Mouse (Mus musculus): ENCODE measurements around the gene Akap8l. TPM values are rescaled to one million over a fixed set of nuclear protein-coding genes. Genes with fewer than 3 reads are reported as not detected.

The Akap8l gene
- total and polyA plus RNA-seq, 3 experiments: 50.3 to 55.1 (median 51.2) TPM

DNA sequence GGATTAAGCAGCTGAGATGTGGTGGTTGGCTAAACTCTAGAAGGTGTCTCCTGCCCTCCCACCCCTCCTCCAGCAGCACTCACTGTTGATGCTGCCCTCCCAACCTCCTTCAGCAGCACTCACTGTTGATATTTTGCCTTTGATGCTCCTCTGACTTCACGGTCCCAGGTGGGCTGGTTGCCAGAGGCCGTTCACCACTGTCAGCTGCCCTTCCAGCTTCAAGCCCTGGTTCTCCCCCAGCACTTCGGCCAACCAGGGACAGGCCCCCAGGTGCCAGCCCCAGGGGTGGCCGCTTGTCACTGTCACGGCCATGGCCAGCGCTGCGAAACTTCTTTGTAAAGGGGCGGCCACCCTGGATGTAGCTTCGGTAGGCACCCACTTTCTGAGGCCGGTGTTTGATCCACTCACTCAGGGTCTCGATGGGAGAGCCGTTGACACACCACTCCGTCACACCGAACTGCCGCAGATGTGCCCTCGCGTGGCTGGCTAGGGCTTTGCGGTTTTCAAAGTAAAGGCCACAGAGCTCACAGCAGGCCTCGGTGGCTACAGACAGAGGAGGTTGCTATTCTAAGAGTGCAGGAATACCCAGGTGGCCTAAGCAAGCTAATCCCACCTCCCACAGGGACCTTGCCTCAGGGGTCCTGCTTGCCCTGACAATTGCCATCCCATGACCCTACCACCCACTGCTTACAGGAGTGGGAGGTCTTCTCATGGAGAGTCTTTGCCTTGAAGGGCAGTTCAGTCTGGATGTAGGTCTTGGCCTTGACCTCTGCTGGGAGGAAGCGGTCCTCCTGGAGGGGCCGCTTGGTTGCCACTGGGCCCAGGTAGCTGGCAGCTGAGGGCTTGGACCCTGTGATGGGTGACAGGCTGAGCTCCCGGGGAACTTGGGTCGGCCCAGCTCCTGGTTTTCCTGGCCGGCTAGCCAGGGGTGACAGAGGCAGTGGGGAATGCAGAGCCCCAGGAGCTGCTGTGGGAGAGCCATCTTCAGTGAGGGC is 6.7 kb upstream of the Akap8l start:
- Histone ChIP-seq H3K27me3 (ENCODE audit: control insufficient read depth, insufficient read depth, low read length) (no peaks in the 10 kb centered on the region), H3K79me2 (replicated peaks; ENCODE audit: control insufficient read depth, insufficient read depth, low read length) (peaks cover 2% of the 10 kb centered on the region; the same call in 1 of the 2 replicates), H3K27ac (no peak overlapping the region), H3K9ac (ENCODE audit: low read depth, low read length) (no peak overlapping the region), H3K36me3 (ENCODE audit: control insufficient read depth, insufficient read depth, low read length) (no peaks in the 10 kb centered on the region; the same call in 1 of the 2 replicates), H3K4me3 (no peak overlapping the region), H3K4me1 (ENCODE audit: control insufficient read depth, insufficient read depth, low read length) (no peaks in the 10 kb centered on the region)
- WGBS: 87% methylated on average over 24 of the region's 24 CpGs
- no peak for DNase-seq
- intact Hi-C loops (cut with DNase I): no loop called here
- TF ChIP-seq POLR2A (IDR thresholded peaks at IDR 0.05; ENCODE audit: insufficient read depth, low read depth, low read length) (no peak), CTCF (IDR thresholded peaks at IDR 0.05) (no peak), EP300 (IDR thresholded peaks at IDR 0.05; ENCODE audit: insufficient read depth, low read depth, low read length) (no peak)

DNA sequence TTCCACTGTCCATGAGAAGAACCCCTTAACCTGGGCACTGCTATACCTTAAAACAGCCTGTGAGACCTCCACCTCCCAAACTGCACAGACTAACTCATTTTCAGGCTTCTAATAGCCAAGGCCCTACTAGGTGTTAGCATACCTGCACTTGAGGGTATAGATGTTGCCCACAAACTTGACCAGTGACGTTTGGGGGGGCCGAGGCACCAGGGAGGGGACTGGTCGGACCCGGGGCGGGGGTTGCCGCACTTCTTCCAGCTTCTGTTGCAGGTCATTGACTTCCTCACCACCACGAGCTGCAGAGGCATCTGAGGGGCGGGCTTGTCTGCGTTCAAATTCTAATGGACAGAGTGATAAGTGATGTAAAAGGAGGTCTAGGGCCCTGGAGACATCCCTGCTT is 5.9 kb upstream of the Akap8l start:
- Histone ChIP-seq H3K27me3 (ENCODE audit: control insufficient read depth, insufficient read depth, low read length) (no peaks in the 10 kb centered on the region), H3K79me2 (replicated peaks; ENCODE audit: control insufficient read depth, insufficient read depth, low read length) (no peaks in the 10 kb centered on the region), H3K9ac (ENCODE audit: low read depth, low read length) (no peak overlapping the region), H3K36me3 (ENCODE audit: control insufficient read depth, insufficient read depth, low read length) (no peaks in the 10 kb centered on the region; the same call in 1 of the 2 replicates), H3K4me3 (no peak overlapping the region), H3K27ac (no peak overlapping the region), H3K4me1 (ENCODE audit: control insufficient read depth, insufficient read depth, low read length) (no peaks in the 10 kb centered on the region)
- 86% methylated on average over 9 of the region's 9 CpGs for WGBS
- TF ChIP-seq EP300 (IDR thresholded peaks at IDR 0.05; ENCODE audit: insufficient read depth, low read depth, low read length) (no peak), CTCF (IDR thresholded peaks at IDR 0.05) (no peak)
- intact Hi-C loops (cut with DNase I): no loop called here
- no peak for DNase-seq

DNA sequence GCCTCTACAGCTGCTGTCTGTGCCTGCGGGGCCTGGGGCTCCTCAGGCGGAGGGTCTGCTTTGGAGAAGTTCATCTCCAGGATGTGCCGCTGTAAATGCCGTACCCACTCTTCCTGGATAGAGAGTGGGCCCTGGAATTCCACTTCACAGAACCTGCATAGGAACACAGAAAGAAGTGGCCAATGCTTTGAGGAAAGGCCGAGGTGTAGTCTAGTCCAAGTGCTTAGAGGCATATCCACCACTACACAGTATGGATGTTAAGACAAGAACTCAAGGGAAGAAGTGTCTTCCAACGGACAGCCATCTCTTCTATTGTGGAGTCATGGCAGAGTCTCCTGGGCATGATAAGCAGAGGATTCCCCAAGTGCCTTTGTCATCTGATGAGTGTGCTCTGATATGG is 4.6 kb upstream of the Akap8l start:
- Histone ChIP-seq H3K4me1 (ENCODE audit: control insufficient read depth, insufficient read depth, low read length) (no peaks in the 10 kb centered on the region), H3K79me2 (replicated peaks; ENCODE audit: control insufficient read depth, insufficient read depth, low read length) (no peaks in the 10 kb centered on the region), H3K36me3 (ENCODE audit: control insufficient read depth, insufficient read depth, low read length) (no peaks in the 10 kb centered on the region; the same call in 1 of the 2 replicates), H3K27ac (no peak overlapping the region), H3K9ac (ENCODE audit: low read depth, low read length) (no peak overlapping the region), H3K27me3 (ENCODE audit: control insufficient read depth, insufficient read depth, low read length) (no peaks in the 10 kb centered on the region), H3K4me3 (no peak overlapping the region)
- 92% methylated on average over 6 of the region's 6 CpGs for WGBS
- intact Hi-C loops (cut with DNase I): no loop called here
- DNase-seq: no peak
- TF ChIP-seq EP300 (IDR thresholded peaks at IDR 0.05; ENCODE audit: insufficient read depth, low read depth, low read length): no peak
- no peak for TF ChIP-seq CTCF (IDR thresholded peaks at IDR 0.05)
- TF ChIP-seq POLR2A (IDR thresholded peaks at IDR 0.05; ENCODE audit: insufficient read depth, low read depth, low read length): no peak

DNA sequence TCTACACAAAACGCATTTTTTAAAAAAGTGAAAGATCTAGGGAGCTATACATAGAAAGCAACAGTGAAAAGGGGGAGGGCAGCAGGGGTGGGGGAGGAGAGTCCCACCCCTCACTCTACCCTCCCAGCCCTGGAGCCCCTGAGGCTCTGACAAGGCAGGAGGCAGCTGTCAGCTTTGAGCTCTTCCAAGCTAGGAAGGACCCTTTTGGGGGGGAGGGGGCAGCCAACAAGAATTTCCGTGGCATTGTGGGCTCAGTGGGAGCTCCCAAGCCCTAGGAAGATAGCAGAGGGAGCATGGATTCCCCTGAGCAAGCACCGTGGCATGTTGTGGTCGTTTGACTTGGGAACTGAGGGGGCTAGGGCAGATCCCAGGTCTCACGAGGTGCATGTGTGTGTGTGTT is 3.8 kb upstream of the Akap8l start:
- no peak for TF ChIP-seq POLR2A (IDR thresholded peaks at IDR 0.05; ENCODE audit: insufficient read depth, low read depth, low read length)
- TF ChIP-seq CTCF (IDR thresholded peaks at IDR 0.05): no peak
- no peak for TF ChIP-seq EP300 (IDR thresholded peaks at IDR 0.05; ENCODE audit: insufficient read depth, low read depth, low read length)
- H3K4me1 ChIP-seq (ENCODE audit: control insufficient read depth, insufficient read depth, low read length): peaks cover 1% of the 10 kb centered on the region; the same call in 1 of the 2 replicates
- no peak overlapping the region for H3K4me3 ChIP-seq
- H3K36me3 ChIP-seq (ENCODE audit: control insufficient read depth, insufficient read depth, low read length): no peaks in the 10 kb centered on the region; the same call in 1 of the 2 replicates
- intact Hi-C loops (cut with DNase I): loop anchor here (5.0 kb wide), 1 partner anchor 33 kb away; the partner anchor contains the start of gene Wiz
- H3K79me2 ChIP-seq (replicated peaks; ENCODE audit: control insufficient read depth, insufficient read depth, low read length): no peaks in the 10 kb centered on the region
- no peak for DNase-seq
- H3K9ac ChIP-seq (ENCODE audit: low read depth, low read length): no peak overlapping the region
- no peaks in the 10 kb centered on the region for H3K27me3 ChIP-seq (ENCODE audit: control insufficient read depth, insufficient read depth, low read length)
- 59% methylated on average over 5 of the region's 5 CpGs for WGBS
- H3K27ac ChIP-seq: no peak overlapping the region

DNA sequence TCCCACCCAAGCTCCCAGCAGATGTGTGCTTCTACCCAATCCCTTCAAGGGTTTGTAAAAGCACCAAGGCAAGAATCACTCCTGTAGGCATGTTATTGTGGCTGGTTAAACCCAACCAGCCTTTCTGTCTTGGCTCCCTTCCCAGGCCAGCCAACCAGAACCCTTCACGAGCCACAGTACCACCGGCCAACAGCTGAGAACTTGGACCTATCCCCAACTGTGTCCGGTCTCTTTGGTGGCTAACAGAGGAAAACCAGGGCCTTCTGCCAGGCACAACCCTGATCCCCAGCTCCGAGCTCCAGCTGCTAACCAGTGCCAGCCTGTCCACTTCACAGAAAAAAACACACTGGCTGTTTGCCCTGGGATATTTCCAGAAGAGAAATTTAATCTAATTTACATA is 3.3 kb upstream of the Akap8l start:
- DNase-seq: peak; percentile 61 to 82
- TF ChIP-seq CTCF (IDR thresholded peaks at IDR 0.05): no peak
- peak; percentile 23; the same call in 1 of the 2 replicates for TF ChIP-seq EP300 (IDR thresholded peaks at IDR 0.05; ENCODE audit: insufficient read depth, low read depth, low read length)
- peak overlapping the region; percentile 36 for H3K27ac ChIP-seq
- H3K4me3 ChIP-seq: no peak overlapping the region
- WGBS: 43% methylated on average over 4 of the region's 4 CpGs
- 0 out of 2 replicates have a peak, but pooled peaks cover 1% of the 10 kb centered on the region for H3K79me2 ChIP-seq (replicated peaks; ENCODE audit: control insufficient read depth, insufficient read depth, low read length)
- H3K4me1 ChIP-seq (ENCODE audit: control insufficient read depth, insufficient read depth, low read length): peaks cover 3% of the 10 kb centered on the region; the same call in 1 of the 2 replicates
- H3K9ac ChIP-seq (ENCODE audit: low read depth, low read length): no peak overlapping the region
- intact Hi-C loops (cut with DNase I): loop anchor here (5.0 kb wide), 1 partner anchor 34 kb away; the partner anchor contains the start of gene Wiz
- H3K27me3 ChIP-seq (ENCODE audit: control insufficient read depth, insufficient read depth, low read length): no peaks in the 10 kb centered on the region
- H3K36me3 ChIP-seq (ENCODE audit: control insufficient read depth, insufficient read depth, low read length): no peaks in the 10 kb centered on the region; the same call in none of the 2 replicates

DNA sequence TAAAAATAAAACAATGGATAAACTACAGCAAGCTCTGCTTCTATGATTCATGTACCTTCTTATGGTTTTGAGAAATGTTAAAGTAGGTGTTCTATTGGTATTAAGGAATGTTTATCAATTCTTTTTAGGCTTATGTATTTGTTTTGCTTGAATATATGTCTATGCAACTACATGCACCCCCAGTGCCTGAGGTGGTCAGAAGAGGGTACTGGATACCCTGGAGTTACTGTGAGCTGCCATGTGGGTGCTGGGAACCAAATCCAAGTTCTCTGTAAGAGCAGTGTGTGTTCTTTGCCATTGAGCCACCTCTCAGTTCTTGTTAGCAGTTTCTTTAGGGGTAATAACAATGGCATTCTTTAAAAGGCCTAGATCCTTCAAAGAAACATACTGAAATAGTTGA is 1.3 kb upstream of the Akap8l start:
- H3K36me3 ChIP-seq (ENCODE audit: control insufficient read depth, insufficient read depth, low read length): peaks cover 5% of the 10 kb centered on the region
- no peak overlapping the region for H3K9ac ChIP-seq (ENCODE audit: low read depth, low read length)
- peaks cover 3% of the 10 kb centered on the region; the same call in 1 of the 2 replicates for H3K4me1 ChIP-seq (ENCODE audit: control insufficient read depth, insufficient read depth, low read length)
- H3K4me3 ChIP-seq: no peak overlapping the region
- no peak overlapping the region for H3K27ac ChIP-seq
- H3K79me2 ChIP-seq (replicated peaks; ENCODE audit: control insufficient read depth, insufficient read depth, low read length): peaks cover 3% of the 10 kb centered on the region; the same call in 1 of the 2 replicates
- no peak for DNase-seq
- no peaks in the 10 kb centered on the region for H3K27me3 ChIP-seq (ENCODE audit: control insufficient read depth, insufficient read depth, low read length)
- intact Hi-C loops (cut with DNase I): loop anchor here (5.0 kb wide), 1 partner anchor 36 kb away; the partner anchor contains the start of gene Wiz
- no peak for TF ChIP-seq POLR2A (IDR thresholded peaks at IDR 0.05; ENCODE audit: insufficient read depth, low read depth, low read length)
- no peak for TF ChIP-seq CTCF (IDR thresholded peaks at IDR 0.05)
- no peak for TF ChIP-seq EP300 (IDR thresholded peaks at IDR 0.05; ENCODE audit: insufficient read depth, low read depth, low read length)

Data from heart, adult 2 months (tissue).